Mouse (Mus musculus) frontal cortex, adult (tissue): ENCODE measurements around the gene Olfr1283.

Experiments
- ATAC-seq: cut with Nextera tagmentation; 2 replicates; pipeline ENCODE4 v1.9.2; 2017; ENCODE audit warnings: mild to moderate bottlenecking, moderate library complexity, mixed read lengths; ENCODE audit not compliant: low TSS enrichment

Gene Olfr1283

GRCm38 (mm10) chr2:111366490-111366889 is at the start of gene Olfr1283:
Gene Olfr1283, plus strand, starts transcription at chr2:111366790.
- no peak for ATAC-seq

- ATAC-seq, result no peak
Measured at GRCm38 (mm10) chr2:111326220-111326619, 40.4 kb upstream of the Olfr1283 start, which contains the start of gene Olfr1281. Gene Olfr1281, plus strand, starts transcription at chr2:111326520.

- peak; percentile 91 for ATAC-seq
Measured at GRCm38 (mm10) chr2:111333721-111334120, 32.9 kb upstream of the Olfr1283 start.

- no peak for ATAC-seq
Measured at GRCm38 (mm10) chr2:111335976-111336375, 30.6 kb upstream of the Olfr1283 start, which contains the start of gene Olfr1282. Gene Olfr1282, minus strand, starts transcription at chr2:111336076.

- ATAC-seq, result no peak
Measured at GRCm38 (mm10) chr2:111375222-111375621, 8.6 kb downstream of the Olfr1283 start, which contains the start of gene Olfr1284. Gene Olfr1284, plus strand, starts transcription at chr2:111375522.
